Mouse (Mus musculus) liver, embryonic 15.5 days (tissue): ENCODE data around the gene Zscan12. TPM values are rescaled to one million over a fixed set of nuclear protein-coding genes. Genes with fewer than 3 reads are reported as not detected.

Experiments used
- ATAC-seq: fragments of 200-750 bp; cut with Nextera tagmentation; 2 replicates; pipeline ENCODE4 v1.8.0; 2017; ENCODE audit warnings: moderate number of reproducible peaks, mild to moderate bottlenecking, moderate library complexity; ENCODE audit not compliant: insufficient read depth
- H3K27ac ChIP-seq: fragments of 300-500 bp; sonication (generic); replicated peaks from 2 replicates; pipeline ENCODE4 v1.5.1; 2015; ENCODE audit warnings: mild to moderate bottlenecking, inconsistent platforms
- H3K27me3 ChIP-seq: fragments of 300-500 bp; sonication (generic); 2 replicates; pipeline ENCODE4 v1.6.1; 2015; ENCODE audit warnings: mild to moderate bottlenecking, inconsistent platforms
- H3K36me3 ChIP-seq: fragments of 300-500 bp; sonication (generic); replicated peaks from 2 replicates; pipeline ENCODE4 v1.6.1; 2015; ENCODE audit warnings: moderate library complexity, mild to moderate bottlenecking, inconsistent platforms
- H3K4me1 ChIP-seq: fragments of 300-500 bp; sonication (generic); replicated peaks from 2 replicates; pipeline ENCODE4 v1.6.1; 2015; ENCODE audit warnings: inconsistent platforms
- H3K4me2 ChIP-seq: fragments of 300-500 bp; sonication (generic); 2 replicates; pipeline ENCODE4 v1.6.1; 2015; ENCODE audit warnings: moderate library complexity, mild to moderate bottlenecking, inconsistent platforms
- H3K4me3 ChIP-seq: fragments of 300-500 bp; sonication (generic); replicated peaks from 2 replicates; pipeline ENCODE4 v1.5.1; 2015; ENCODE audit warnings: mild to moderate bottlenecking, inconsistent platforms
- H3K9ac ChIP-seq: fragments of 300-500 bp; sonication (generic); 2 replicates; pipeline ENCODE4 v1.6.1; 2015; ENCODE audit warnings: moderate library complexity, mild to moderate bottlenecking, inconsistent platforms
- H3K9me3 ChIP-seq: fragments of 300-500 bp; sonication (generic); replicated peaks from 2 replicates; pipeline ENCODE4 v1.6.1; 2016; ENCODE audit warnings: inconsistent platforms
- WGBS: fragments of 180-500 bp; shearing (Covaris S2); methylation state at CpG from one replicate; pipeline ENCODE4 v1.1.7; 2015; ENCODE audit warnings: mixed read lengths; ENCODE audit not compliant: insufficient replicate concordance; 5-methylcytosine and 5-hydroxymethylcytosine counted together
- polyA plus RNA-seq: library from polyadenylated mRNA; unstranded; fragments of >200 nt; fragmentation: Nextera tagmentation; extraction: Ambion mirVana; gene quantifications from 2 replicates; pipeline ENCODE4 v1.2.1, GENCODE M21; 2015

Zscan12 gene
- polyA plus RNA-seq, 1 experiment from 2014 or later: 3.1 TPM

GRCm38 (mm10) chr13:21402287-21402846, 39.7 kb downstream of the Zscan12 start, which contains the start of gene Zkscan3:
Gene Zkscan3, minus strand, starts transcription at chr13:21402755.
- Histone ChIP-seq H3K27ac (peak within 1 kb of the TSS; percentile 89), H3K9me3 (no peaks in the 10 kb centered on the region), H3K4me2 (peak within 1 kb of the TSS; percentile 74), H3K4me1 (peaks cover 15% of the 10 kb centered on the region), H3K27me3 (no peaks in the 10 kb centered on the region), H3K36me3 (peaks cover 18% of the 10 kb centered on the region), H3K4me3 (peak within 1 kb of the TSS; percentile 94), H3K9ac (peak within 1 kb of the TSS; percentile 91)
- WGBS: under 1% methylated on average over 35 of the region's 35 CpGs
- peak; percentile 93 for ATAC-seq

- ATAC-seq: no peak
- Histone ChIP-seq H3K9me3 (no peaks in the 10 kb centered on the region), H3K27ac (peak overlapping the region; percentile 89), H3K4me3 (peak overlapping the region; percentile 94), H3K9ac (peak overlapping the region; percentile 91), H3K4me1 (peaks cover 18% of the 10 kb centered on the region), H3K27me3 (no peaks in the 10 kb centered on the region), H3K36me3 (peaks cover 17% of the 10 kb centered on the region), H3K4me2 (peak overlapping the region; percentile 74)
- WGBS: 0% methylated on average over 2 of the region's 2 CpGs
Measured at GRCm38 (mm10) chr13:21402848-21403247, 40.2 kb downstream of the Zscan12 start.

GRCm38 (mm10) chr13:21407341-21407740, 44.7 kb downstream of the Zscan12 start:
- no peak for ATAC-seq
- Histone ChIP-seq H3K9ac (no peak overlapping the region), H3K4me1 (peaks cover 23% of the 10 kb centered on the region), H3K4me3 (no peak overlapping the region), H3K27me3 (no peaks in the 10 kb centered on the region), H3K9me3 (no peaks in the 10 kb centered on the region), H3K36me3 (no peaks in the 10 kb centered on the region), H3K4me2 (peak overlapping the region; percentile 84; the same call in 1 of the 2 replicates), H3K27ac (no peak overlapping the region)
- 81% methylated on average over 11 of the region's 11 CpGs for WGBS

GRCm38 (mm10) chr13:21407969-21408804, 45.6 kb downstream of the Zscan12 start:
- H3K27ac ChIP-seq: peak overlapping the region; percentile 83

GRCm38 (mm10) chr13:21408805-21409459, 46.3 kb downstream of the Zscan12 start:
- Histone ChIP-seq H3K4me1 (peaks cover 34% of the 10 kb centered on the region), H3K4me2 (peak overlapping the region; percentile 84), H3K36me3 (no peaks in the 10 kb centered on the region), H3K9ac (peak overlapping the region; percentile 53), H3K4me3 (peak overlapping the region; percentile 59), H3K27ac (peak overlapping the region; percentile 83), H3K9me3 (no peaks in the 10 kb centered on the region), H3K27me3 (no peaks in the 10 kb centered on the region)
- whole genome bisulfite sequencing: 60% methylated on average over 11 of the region's 11 CpGs
- ATAC-seq: peak; percentile 45

More at GRCm38 (mm10) chr13:21407969-21408804, 45.6 kb downstream of the Zscan12 start:
- peak; percentile 82 for ATAC-seq
- no peaks in the 10 kb centered on the region for H3K27me3 ChIP-seq
- no peaks in the 10 kb centered on the region for H3K9me3 ChIP-seq
- no peaks in the 10 kb centered on the region for H3K36me3 ChIP-seq
- peak overlapping the region; percentile 84 for H3K4me2 ChIP-seq
- H3K4me1 ChIP-seq: peaks cover 28% of the 10 kb centered on the region
- 4% methylated on average over 27 of the region's 27 CpGs for WGBS
- H3K9ac ChIP-seq: peak overlapping the region; percentile 53
- H3K4me3 ChIP-seq: peak overlapping the region; percentile 59

GRCm38 (mm10) chr13:21414231-21415212, 51.9 kb downstream of the Zscan12 start:
- peak; percentile 84 for ATAC-seq
- 27% methylated on average over 15 of the region's 15 CpGs for WGBS
- Histone ChIP-seq H3K27me3 (no peaks in the 10 kb centered on the region), H3K4me1 (peaks cover 69% of the 10 kb centered on the region), H3K4me3 (peak overlapping the region; percentile 18), H3K36me3 (no peaks in the 10 kb centered on the region), H3K9me3 (no peaks in the 10 kb centered on the region), H3K9ac (peak overlapping the region; percentile 47), H3K27ac (peak overlapping the region; percentile 95), H3K4me2 (peak overlapping the region; percentile 63)

- peak overlapping the region; percentile 63 for H3K4me2 ChIP-seq
- peak; percentile 53 for ATAC-seq
- H3K36me3 ChIP-seq: no peaks in the 10 kb centered on the region
- H3K27ac ChIP-seq: peak overlapping the region; percentile 95
- H3K27me3 ChIP-seq: no peaks in the 10 kb centered on the region
- H3K9ac ChIP-seq: peak overlapping the region; percentile 47; the same call in 1 of the 2 replicates
- H3K4me3 ChIP-seq: peak overlapping the region; percentile 18; the same call in 1 of the 2 replicates
- peaks cover 75% of the 10 kb centered on the region for H3K4me1 ChIP-seq
- no peaks in the 10 kb centered on the region for H3K9me3 ChIP-seq
- 16% methylated on average over 4 of the region's 4 CpGs for WGBS
Measured at GRCm38 (mm10) chr13:21415266-21415665, 52.6 kb downstream of the Zscan12 start.

GRCm38 (mm10) chr13:21415750-21416149, 53.1 kb downstream of the Zscan12 start:
- Histone ChIP-seq H3K4me2 (peak overlapping the region; percentile 63), H3K4me3 (no peak overlapping the region), H3K27ac (peak overlapping the region; percentile 95), H3K9me3 (no peaks in the 10 kb centered on the region), H3K4me1 (peaks cover 79% of the 10 kb centered on the region), H3K27me3 (no peaks in the 10 kb centered on the region), H3K9ac (peak overlapping the region; percentile 47; the same call in 1 of the 2 replicates), H3K36me3 (no peaks in the 10 kb centered on the region)
- no peak for ATAC-seq
- WGBS: 67% methylated on average over 2 of the region's 2 CpGs

- H3K4me3 ChIP-seq: no peak overlapping the region
- ATAC-seq: no peak
- peak overlapping the region; percentile 65 for H3K27ac ChIP-seq
- H3K4me1 ChIP-seq: peaks cover 78% of the 10 kb centered on the region
- no peaks in the 10 kb centered on the region for H3K27me3 ChIP-seq
- 77% methylated on average over 6 of the region's 6 CpGs for WGBS
- H3K36me3 ChIP-seq: no peaks in the 10 kb centered on the region
- no peak overlapping the region for H3K9ac ChIP-seq
- H3K4me2 ChIP-seq: no peak overlapping the region
- H3K9me3 ChIP-seq: no peaks in the 10 kb centered on the region
Measured at GRCm38 (mm10) chr13:21417298-21418010, 54.8 kb downstream of the Zscan12 start.
